Mouse (Mus musculus) thymus, postnatal 4 days (tissue): ENCODE results near the gene Ndrg3.
"Not testable (repeated sequence)": the region's sequence is repeated elsewhere in the genome, so short reads cannot be mapped to it uniquely, and the experiment has no call there.

Experiments used
- DNase-seq: peaks from one replicate; pipeline ENCODE4 v3.0.0; 2021

The Ndrg3 gene

GRCm38 (mm10) chr2:156996576-156996975 is 4.7 kb upstream of the Ndrg3 start:
- DNase-seq, result peak; percentile 52

DNA sequence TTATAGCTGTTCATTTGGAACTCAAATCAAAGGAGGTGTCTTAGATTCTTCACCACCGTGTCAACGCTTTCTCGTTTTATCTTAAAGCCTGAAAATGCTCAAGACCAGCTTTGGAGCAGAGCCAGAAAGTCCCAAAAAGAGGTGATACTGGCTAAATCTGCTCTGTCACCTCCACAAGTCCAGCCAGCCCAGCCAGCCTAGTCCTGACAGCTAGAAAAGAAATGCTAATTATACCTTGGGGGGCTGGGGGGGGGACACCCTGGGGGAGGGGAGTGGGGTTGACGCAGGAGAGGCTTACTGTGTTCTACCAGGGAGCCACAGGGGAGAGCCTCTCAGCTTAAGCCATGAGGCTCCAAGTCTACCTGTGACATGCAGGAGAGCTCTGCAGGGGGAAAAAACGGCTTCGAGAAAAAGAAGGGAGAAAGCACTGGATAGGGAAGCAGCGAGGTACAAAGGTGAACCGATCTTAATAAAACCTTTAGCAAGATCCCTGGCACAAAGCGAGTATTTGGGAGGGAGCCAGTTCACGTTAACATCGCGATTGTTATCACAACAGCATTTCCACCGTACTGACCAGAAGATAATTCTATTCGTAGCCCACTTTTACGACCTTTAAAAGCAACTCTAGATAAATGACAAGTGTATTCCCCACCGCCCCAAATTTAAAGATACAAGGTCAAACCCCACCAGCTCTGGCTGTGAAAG is 977 bp downstream of the Ndrg3 start:
- DNase-seq, result peak; percentile 51

DNA sequence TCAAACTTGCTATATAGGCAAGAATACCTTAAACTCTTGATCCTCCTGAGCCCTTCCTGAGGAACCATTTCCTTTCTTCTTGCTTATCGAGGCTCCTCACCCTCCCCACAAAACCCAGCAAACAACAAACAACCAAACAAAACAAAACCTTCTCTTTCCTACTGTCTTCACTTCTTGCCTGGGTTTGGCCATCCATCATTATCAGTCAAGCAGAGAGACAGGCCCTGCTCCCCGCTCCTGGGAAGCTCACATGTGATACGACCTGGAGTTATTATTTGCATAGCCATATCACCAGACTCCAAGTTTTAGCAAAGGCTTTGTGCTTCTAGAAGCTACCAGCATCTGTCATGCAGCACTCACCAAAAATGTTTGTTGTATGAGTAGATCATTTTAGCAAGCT is 4.5 kb downstream of the Ndrg3 start:
- DNase-seq, result no peak

DNA sequence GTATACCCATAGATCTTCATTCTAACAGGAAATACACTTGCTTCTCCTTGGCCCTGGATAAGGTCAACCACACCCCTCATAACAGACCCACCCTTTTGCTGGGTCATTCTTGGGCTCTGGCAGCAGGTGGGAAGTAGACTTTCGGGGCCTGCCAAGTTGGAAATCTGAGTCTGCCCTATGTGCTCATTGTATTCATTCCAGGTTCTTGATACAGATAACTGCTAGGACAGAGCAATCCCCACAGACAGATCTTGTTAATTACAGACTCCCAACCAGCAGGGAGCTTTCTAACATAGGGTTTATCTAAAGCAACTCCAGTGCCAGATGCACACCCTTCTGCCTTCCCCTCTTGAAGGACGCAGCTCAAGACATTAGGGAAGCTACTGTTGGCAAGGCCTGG is 9.0 kb downstream of the Ndrg3 start:
- no peak for DNase-seq

- DNase-seq, result no peak
These were observed 10.6 kb downstream of the Ndrg3 start for GRCm38 (mm10) chr2:156981291-156981690.

DNA sequence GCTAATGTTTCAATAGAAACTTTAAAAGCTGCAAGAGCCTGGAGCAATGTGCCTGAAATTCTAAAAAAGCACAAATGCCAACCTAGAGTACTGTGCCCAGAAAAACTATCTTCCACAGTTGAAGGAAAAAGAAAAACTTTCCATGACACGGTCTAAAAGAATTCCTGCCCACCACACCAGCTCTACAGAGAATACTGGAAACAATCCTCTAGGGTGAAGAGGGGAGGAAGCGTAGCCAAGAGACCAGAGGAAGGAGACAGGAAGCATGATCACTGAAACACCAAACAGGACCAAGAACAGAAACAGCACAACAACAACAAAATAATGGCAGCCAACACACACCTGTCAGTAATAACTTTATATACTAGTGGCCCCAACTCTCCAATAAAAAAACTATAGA is 11.8 kb downstream of the Ndrg3 start:
- DNase-seq, result no peak

- DNase-seq, result no peak
These were observed 15.1 kb downstream of the Ndrg3 start for GRCm38 (mm10) chr2:156976711-156977110.

DNA sequence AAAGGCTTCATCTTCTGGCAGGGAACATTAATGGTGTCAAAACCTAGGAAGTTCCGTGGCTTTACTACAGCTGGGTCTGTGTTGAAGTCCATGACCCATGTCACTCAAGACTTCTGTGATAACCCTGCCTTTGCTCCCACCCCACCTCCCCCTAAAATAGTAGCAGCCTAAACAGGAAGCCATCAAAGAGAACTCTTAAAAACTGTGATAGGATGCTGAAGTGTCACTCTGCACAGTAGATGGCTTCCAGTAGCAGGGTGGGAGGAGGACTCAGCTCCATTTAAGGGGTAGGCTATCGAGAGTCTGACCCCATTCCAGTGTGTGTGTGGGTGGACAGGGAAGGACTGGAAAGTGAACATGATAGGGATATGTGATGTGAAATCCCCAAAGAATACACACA is 16.9 kb downstream of the Ndrg3 start:
- peak; percentile 32 for DNase-seq

- no peak for DNase-seq
These were observed 18.3 kb downstream of the Ndrg3 start for GRCm38 (mm10) chr2:156973316-156974100.

- peak; percentile 54 for DNase-seq
These were observed 21.6 kb downstream of the Ndrg3 start for GRCm38 (mm10) chr2:156970253-156970652.

DNA sequence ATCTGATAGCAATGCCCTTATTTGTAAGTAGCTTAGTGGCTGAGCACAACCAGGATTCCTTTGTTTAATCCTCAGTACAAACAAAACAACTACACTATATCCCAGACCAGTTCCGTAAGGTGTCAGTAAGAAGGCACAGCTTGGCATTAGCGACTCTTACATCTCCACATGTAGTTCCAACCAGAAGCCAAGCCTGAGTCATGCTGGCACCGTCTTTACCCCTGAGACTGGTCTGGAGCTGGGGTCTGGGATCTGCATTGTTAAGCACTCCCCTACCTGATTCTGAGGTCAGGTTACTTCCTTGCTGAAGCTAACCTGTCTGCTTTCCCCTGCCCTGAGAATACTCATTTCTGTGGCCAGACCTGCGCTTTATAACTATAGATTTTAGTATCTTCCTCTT is 23.4 kb downstream of the Ndrg3 start:
- DNase-seq, result no peak

DNA sequence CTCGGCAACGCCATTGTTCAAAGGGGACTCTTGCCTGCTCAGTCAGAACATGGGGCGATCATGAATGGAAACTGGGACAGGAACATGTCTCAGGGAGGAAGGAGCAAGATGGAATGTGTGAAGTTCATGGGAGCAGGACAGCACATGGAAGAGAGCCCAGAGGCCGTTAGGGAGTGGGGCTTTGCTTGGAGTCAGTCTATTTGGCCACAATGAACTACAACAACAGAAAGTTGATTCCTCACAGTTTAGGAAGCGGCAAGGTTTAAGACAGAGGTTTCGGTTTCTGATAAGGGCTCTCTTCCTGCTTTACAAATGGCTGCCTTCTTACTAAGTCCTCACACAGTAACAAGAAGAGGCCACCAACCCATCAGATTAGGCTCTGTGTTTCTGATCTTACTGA is 24.5 kb downstream of the Ndrg3 start:
- no peak for DNase-seq

DNA sequence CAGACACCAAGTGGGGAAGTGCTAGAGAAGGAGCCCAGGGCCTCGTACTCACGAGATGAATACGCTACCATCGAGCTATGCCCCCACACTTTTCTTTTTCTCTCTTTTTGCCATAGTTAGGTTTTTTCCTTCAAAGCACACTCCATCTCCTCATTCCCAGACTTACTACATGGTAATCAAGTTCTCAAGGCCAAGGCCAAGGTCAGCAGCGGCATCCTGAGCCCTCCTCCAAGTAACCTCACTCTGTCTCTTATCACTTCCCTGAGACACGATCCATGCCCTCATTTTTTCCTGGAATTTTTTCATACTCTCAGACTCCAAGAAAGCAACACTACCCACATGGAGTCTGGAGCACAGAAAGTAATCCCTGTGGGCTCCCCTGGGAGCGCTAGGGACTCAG is 28.0 kb downstream of the Ndrg3 start:
- no peak for DNase-seq

- DNase-seq, result no peak
These were observed 33.2 kb downstream of the Ndrg3 start for GRCm38 (mm10) chr2:156958496-156959252.

DNA sequence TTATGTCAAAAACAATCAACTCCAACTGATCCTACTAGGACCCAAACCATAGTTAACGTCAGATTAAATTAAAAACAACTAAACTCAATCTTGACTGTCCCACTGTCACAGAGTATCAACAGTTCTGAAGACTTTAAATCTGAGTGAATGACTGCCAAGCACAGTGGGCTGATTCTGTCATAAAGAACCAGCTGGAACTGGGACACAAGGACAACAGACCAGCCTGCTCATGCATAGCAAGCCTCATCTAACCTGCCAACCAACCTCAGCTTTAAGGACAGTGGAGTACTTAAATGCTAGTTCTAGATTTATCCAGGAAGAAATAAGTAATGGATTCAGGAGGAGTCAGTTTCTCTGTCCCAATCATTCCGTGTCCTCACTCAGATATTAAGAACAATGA is 34.8 kb downstream of the Ndrg3 start:
- no peak for DNase-seq

DNA sequence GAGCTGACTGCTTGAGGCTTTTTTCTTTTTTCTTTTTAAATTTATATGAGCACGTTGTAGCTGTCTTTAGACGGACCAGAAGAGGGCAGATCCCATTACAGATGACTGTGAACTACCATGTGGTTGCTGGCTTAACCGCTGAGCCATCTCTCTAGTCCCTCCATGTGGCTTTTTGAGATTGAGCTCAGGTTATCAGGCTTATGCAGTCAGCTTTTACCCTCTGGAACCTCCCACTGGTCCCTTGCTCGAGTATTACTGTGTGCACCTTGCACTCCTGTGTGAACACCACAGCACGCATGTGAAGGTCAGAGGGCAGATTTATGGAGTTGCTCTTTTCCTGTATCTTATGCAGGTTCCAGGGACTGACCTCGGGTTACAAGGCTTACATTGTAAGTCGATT is 35.5 kb downstream of the Ndrg3 start:
- DNase-seq, result no peak

- DNase-seq, result no peak
These were observed 37.4 kb downstream of the Ndrg3 start for GRCm38 (mm10) chr2:156954463-156954862.

DNA sequence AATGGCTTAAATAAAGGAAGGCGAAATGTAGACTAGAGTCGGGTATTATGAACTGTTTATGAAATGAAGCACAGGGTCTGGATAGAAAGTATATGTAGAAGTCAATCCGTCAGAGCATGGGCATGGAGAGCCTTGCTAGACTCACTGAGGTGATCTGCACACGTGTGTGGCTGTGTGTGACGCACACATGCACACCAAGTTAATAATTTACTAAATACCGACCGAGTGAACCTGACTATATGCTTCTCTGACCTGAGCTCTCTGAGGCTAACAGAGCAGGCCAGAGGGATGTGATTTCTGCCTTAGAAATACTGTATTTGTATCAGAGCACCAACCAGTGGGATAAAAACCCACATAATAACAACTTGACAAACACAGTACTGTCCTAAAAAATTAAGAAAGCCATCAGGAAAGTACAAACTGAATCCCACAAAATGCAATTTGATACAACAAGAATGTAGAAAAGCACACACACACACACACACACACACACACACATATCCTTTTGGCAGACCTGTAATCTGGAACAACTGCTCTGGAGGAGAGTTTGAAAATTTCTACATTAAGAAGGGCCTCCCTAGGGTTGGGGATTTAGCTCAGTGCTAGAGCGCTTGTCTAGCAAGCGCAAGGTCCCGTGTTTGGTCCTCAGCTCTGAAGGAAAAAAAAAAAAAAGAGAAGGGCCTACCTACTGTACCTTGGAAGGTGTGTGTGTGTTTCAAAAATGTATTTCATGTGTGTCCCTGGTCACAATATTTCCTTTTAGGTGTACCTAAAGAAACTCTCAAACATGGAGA is 40.4 kb downstream of the Ndrg3 start:
- DNase-seq, result no peak

- DNase-seq, result no peak
These were observed 41.0 kb downstream of the Ndrg3 start for GRCm38 (mm10) chr2:156950816-156951215.

- not testable (repeated sequence) for DNase-seq
These were observed 50.3 kb downstream of the Ndrg3 start for GRCm38 (mm10) chr2:156941523-156941922.

GRCm38 (mm10) chr2:156939926-156940325 is 51.9 kb downstream of the Ndrg3 start:
- DNase-seq, result not testable (repeated sequence)

DNA sequence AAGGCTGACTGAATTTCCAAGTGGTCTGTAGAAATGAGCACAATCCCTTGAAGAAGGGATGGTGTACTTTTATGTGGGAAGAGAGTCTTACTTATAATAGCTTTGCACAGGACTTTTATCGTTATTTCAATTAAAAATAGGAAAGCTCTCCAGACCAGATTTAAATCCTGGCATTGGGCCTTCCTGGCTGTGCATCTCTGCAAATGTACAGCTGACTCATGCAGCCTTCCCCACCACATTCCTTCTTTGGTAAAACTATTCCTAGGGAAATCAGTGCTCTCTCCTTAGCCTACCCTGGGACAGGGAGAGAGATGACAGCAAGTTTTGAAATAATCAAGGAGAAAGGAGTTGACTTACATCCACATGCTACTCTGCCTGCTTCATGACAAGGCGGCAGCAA is 54.1 kb downstream of the Ndrg3 start:
- DNase-seq, result no peak

GRCm38 (mm10) chr2:156935005-156935404 is 56.9 kb downstream of the Ndrg3 start:
- DNase-seq, result no peak
